Mouse (Mus musculus): ENCODE data around the gene B4galt3.

GRCm38 (mm10) chr1:171256937-171257548, 13.1 kb upstream of the B4galt3 start:
- TF ChIP-seq POLR2A (IDR thresholded peaks at IDR 0.05; ENCODE audit: borderline replicate concordance, extremely low read depth, low read depth, low read length) (no peak), CTCF (IDR thresholded peaks at IDR 0.05; ENCODE audit: insufficient read depth, low read length) (peak; percentile 43)

Data from lung, adult 2 months (tissue).